Mouse (Mus musculus) lung, adult 2 months (tissue): ENCODE measurements around the gene Cyp39a1. TPM values are rescaled to one million over a fixed set of nuclear protein-coding genes. Genes with fewer than 3 reads are reported as not detected.

Experiments used
- DNase-seq: peaks from one replicate; pipeline ENCODE4 v3.0.0; 2022
- H3K4me1 ChIP-seq: fragments of 200-500 bp; 2 replicates; pipeline ENCODE4 v1.6.1; 2011; ENCODE audit warnings: low read length; ENCODE audit not compliant: control insufficient read depth, insufficient read depth
- H3K4me3 ChIP-seq: fragments of 200-500 bp; replicated peaks from 2 replicates; pipeline ENCODE3; 2011; ENCODE audit warnings: low read depth, mild to moderate bottlenecking, control low read depth, low read length; ENCODE audit errors: extremely low read depth
- CTCF ChIP-seq: fragments of 200-500 bp; IDR thresholded peaks from 2 replicates; pipeline ENCODE4 v1.5.1; 2011; ENCODE audit warnings: mild to moderate bottlenecking, low read length, control low read depth; ENCODE audit not compliant: insufficient read depth
- POLR2A ChIP-seq: fragments of 200-500 bp; IDR thresholded peaks from 2 replicates; pipeline ENCODE4 v1.6.1; 2011; ENCODE audit warnings: low read depth, mild to moderate bottlenecking, control low read depth, low read length, borderline replicate concordance; ENCODE audit errors: extremely low read depth
- WGBS: fragments of 180-500 bp; shearing (Covaris S2); methylation state at CpG from one replicate; pipeline ENCODE4 v1.1.7; 2018; 5-methylcytosine and 5-hydroxymethylcytosine counted together
- polyA plus RNA-seq: library from polyadenylated mRNA; depleted of rRNA; stranded (reverse); fragments of >200 nt; gene quantifications from 2 replicates; pipeline ENCODE4 v1.2.3, GENCODE M21; 2012

Cyp39a1 gene
- polyA plus RNA-seq, 1 experiment, result 6.5 TPM

- WGBS, result 71% methylated on average over 3 of the region's 3 CpGs
- Histone ChIP-seq H3K4me1 (no peaks in the 10 kb centered on the region; the same call in 1 of the 2 replicates), H3K4me3 (no peak overlapping the region)
- DNase-seq, result peak; percentile 8
- TF ChIP-seq CTCF (no peak), POLR2A (no peak)
Observed at GRCm38 (mm10) chr17:43707254-43707653, 40.0 kb downstream of the Cyp39a1 start.

GRCm38 (mm10) chr17:43711557-43712352 lies 44.5 kb downstream of the Cyp39a1 start:
- H3K4me1 ChIP-seq, result no peaks in the 10 kb centered on the region; the same call in none of the 2 replicates
- DNase-seq, result no peak
- TF ChIP-seq CTCF (no peak), POLR2A (no peak)
- no peak overlapping the region for H3K4me3 ChIP-seq
- 74% methylated on average over 7 of the region's 7 CpGs for WGBS

- DNase-seq, result no peak
- WGBS, result 43% methylated on average over 3 of the region's 3 CpGs
- H3K4me1 ChIP-seq, result no peaks in the 10 kb centered on the region; the same call in none of the 2 replicates
- H3K4me3 ChIP-seq, result no peak overlapping the region
- TF ChIP-seq CTCF (no peak), POLR2A (no peak)
Observed at GRCm38 (mm10) chr17:43714191-43714590, 47.0 kb downstream of the Cyp39a1 start.

- no peak for DNase-seq
- no peaks in the 10 kb centered on the region; the same call in none of the 2 replicates for H3K4me1 ChIP-seq
- TF ChIP-seq CTCF (no peak), POLR2A (no peak)
- H3K4me3 ChIP-seq, result no peak overlapping the region
- 63% methylated on average over 7 of the region's 7 CpGs for WGBS
Observed at GRCm38 (mm10) chr17:43716601-43717000, 49.4 kb downstream of the Cyp39a1 start.

GRCm38 (mm10) chr17:43719401-43719800 lies 52.2 kb downstream of the Cyp39a1 start:
- 71% methylated on average over 3 of the region's 3 CpGs for WGBS
- DNase-seq, result no peak

GRCm38 (mm10) chr17:43724480-43724879 lies 57.3 kb downstream of the Cyp39a1 start:
- Histone ChIP-seq H3K4me3 (no peak overlapping the region), H3K4me1 (no peaks in the 10 kb centered on the region)
- TF ChIP-seq POLR2A (no peak), CTCF (no peak)
- WGBS, result 98% methylated on average over 2 of the region's 2 CpGs
- DNase-seq, result no peak

More at GRCm38 (mm10) chr17:43719401-43719800, 52.2 kb downstream of the Cyp39a1 start:
- TF ChIP-seq POLR2A, result no peak
- TF ChIP-seq CTCF, result no peak
- H3K4me1 ChIP-seq, result no peaks in the 10 kb centered on the region
- H3K4me3 ChIP-seq, result no peak overlapping the region

GRCm38 (mm10) chr17:43731327-43731726 lies 64.1 kb downstream of the Cyp39a1 start:
- DNase-seq, result no peak
- 65% methylated on average over 8 of the region's 8 CpGs for WGBS
- no peak overlapping the region for H3K4me3 ChIP-seq
- no peaks in the 10 kb centered on the region for H3K4me1 ChIP-seq
- TF ChIP-seq POLR2A (no peak), CTCF (no peak)

GRCm38 (mm10) chr17:43731976-43732375 lies 64.8 kb downstream of the Cyp39a1 start:
- DNase-seq, result no peak
- H3K4me3 ChIP-seq, result no peak overlapping the region
- 78% methylated on average over 8 of the region's 8 CpGs for WGBS
- no peaks in the 10 kb centered on the region for H3K4me1 ChIP-seq
- TF ChIP-seq POLR2A (no peak), CTCF (no peak)

GRCm38 (mm10) chr17:43734252-43734651 lies 67.0 kb downstream of the Cyp39a1 start:
- H3K4me1 ChIP-seq, result no peaks in the 10 kb centered on the region
- 67% methylated on average over 4 of the region's 4 CpGs for WGBS
- no peak for DNase-seq
- no peak overlapping the region for H3K4me3 ChIP-seq
- TF ChIP-seq POLR2A (no peak), CTCF (no peak)

GRCm38 (mm10) chr17:43743933-43744332 lies 76.7 kb downstream of the Cyp39a1 start:
- Histone ChIP-seq H3K4me1 (no peaks in the 10 kb centered on the region; the same call in 1 of the 2 replicates), H3K4me3 (no peak overlapping the region)
- no peak for DNase-seq
- no peak for TF ChIP-seq CTCF
- no peak for TF ChIP-seq POLR2A
- 61% methylated on average over 5 of the region's 5 CpGs for WGBS

- WGBS, result 46% methylated on average over 4 of the region's 4 CpGs
Observed at GRCm38 (mm10) chr17:43744425-43744824, 77.2 kb downstream of the Cyp39a1 start.

More at GRCm38 (mm10) chr17:43744425-43744824, 77.2 kb downstream of the Cyp39a1 start:
- H3K4me3 ChIP-seq, result no peak overlapping the region
- no peak for DNase-seq
- TF ChIP-seq POLR2A (no peak), CTCF (no peak)
- no peaks in the 10 kb centered on the region; the same call in 1 of the 2 replicates for H3K4me1 ChIP-seq
